Mouse (Mus musculus): ENCODE measurements at regions not wholly inside any gene's neighbourhood (a gene's known extent, or its start where the extent isn't known, plus 50 kb on each side); places are given as distances from the start of the nearest gene placed in this dataset.
"Not testable (repeated sequence)": the region's sequence is repeated elsewhere in the genome, so short reads cannot be mapped to it uniquely, and the experiment has no call there.

DNA sequence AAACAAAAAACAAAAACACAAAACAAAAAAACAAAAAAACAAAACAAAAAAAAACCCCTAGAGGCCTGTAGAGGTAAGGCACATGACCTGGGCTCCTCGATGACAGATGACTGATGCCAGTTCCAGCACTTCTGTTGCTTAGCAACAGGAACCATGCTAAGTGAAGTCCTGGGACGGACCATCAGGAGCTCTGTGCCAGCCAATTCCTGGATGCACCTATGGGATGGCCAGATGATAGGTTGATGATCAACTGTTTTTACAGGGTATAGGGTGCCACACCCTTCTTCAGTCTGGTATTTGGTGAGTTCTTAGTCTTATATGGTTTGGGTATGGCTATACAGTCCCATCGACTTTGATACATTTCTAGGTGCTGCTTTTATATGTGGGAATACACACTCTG is 209.9 kb downstream of the Med10 start:
- no peak for DNase-seq

DNA sequence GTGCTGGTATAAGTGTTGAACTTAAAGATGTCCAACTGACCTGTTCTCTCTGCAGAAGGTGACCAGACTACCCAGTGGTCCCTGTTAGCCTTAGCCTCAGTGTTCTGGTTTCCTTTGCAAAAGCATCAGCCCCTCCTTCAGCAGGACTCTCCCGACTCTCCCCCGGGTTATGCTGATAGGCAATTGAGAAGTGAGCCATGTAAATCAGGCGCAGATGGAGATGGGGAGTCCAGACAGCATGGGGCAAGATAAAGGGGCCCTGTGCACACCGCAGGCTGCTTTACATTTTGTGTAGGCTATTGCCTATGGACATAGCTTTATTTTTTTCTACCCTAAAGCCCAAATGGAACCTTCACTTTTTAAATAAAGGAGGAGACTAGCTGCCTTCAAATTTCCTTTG is 213.0 kb downstream of the Med10 start:
- no peak for DNase-seq

DNA sequence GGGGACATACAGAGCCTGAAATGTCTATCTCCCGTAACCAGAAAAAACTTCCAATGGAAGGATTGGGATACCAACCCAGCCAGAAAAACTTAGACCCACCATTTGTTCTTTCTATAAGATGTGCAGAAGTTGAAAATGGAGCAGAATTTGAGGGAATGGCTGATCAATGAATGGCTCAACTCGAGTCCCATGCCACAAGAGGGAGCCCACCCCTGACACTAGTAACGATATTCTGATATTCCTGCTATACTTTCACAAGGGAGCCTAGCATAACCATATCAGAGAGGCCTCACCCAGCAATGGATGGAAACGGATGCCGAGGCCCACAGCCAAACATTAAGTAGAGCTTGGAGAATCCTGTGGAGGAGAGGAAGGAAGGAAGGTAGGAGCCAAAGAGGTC is 215.3 kb downstream of the Med10 start:
- DNase-seq: peak in 1 of 2 experiments; percentile 4

DNA sequence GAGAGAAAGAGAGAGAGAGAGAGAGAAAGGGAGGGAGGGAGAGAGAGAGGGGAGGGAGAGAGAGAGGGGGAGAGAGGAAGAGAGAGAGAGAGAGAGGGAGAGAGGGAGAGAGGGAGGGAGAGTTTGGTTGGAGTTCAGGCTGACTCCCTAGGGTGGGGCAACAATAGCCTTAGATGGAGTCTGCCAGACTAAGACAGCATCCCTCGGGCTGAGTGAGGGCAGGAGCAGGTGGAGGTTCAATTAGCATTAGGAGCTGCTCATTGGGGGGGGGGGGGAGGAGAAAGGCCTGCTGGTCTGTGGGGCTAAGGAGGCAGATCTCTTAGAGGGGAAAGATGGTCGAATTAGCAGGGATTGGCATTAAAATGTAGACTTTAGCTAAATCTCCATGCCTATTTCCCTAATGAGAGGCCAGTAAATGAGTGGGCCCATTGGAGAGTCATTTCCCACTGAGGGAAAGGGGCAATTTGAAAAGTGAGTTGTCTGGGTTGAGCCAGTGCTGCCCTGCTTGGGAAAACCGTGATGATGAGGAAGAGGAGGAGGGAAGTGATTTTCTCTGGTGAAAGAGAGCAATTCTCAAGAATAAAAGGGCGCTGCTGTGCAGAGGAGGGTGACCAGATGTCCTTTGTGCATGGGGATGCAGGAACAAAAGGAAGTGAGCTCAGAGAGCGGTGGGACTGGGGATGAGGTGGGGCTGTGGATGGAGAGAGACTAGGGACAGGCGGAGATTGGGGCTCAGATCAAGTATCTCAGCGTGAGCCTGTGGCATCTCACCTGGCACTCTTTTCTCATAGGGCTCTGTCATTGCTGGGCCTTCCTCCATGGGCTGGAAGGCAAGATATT is 218.0 kb downstream of the Med10 start:
- DNase-seq: no peak

- no peak for DNase-seq
These were observed 231.1 kb downstream of the Med10 start for GRCm38 (mm10) chr13:70033249-70033648.

DNA sequence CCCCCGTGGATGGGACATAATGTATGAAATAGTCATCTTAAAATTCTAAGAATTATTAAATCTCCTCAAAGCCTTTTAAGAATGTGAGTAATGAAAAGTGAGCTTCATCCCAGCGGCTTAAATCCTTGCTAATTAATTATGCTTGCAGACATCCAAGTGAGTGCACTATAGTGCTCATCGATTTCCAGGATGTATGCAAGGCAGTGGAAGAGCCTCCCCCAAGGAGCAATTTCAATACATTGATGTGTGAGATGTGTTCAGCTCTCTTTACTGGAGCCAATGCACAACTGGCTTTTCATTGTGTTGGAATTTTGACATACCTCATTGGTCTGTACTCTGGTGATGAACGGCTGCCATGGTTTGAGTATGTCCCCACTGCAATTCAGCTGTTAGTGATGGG is 231.6 kb downstream of the Med10 start:
- DNase-seq: no peak

DNA sequence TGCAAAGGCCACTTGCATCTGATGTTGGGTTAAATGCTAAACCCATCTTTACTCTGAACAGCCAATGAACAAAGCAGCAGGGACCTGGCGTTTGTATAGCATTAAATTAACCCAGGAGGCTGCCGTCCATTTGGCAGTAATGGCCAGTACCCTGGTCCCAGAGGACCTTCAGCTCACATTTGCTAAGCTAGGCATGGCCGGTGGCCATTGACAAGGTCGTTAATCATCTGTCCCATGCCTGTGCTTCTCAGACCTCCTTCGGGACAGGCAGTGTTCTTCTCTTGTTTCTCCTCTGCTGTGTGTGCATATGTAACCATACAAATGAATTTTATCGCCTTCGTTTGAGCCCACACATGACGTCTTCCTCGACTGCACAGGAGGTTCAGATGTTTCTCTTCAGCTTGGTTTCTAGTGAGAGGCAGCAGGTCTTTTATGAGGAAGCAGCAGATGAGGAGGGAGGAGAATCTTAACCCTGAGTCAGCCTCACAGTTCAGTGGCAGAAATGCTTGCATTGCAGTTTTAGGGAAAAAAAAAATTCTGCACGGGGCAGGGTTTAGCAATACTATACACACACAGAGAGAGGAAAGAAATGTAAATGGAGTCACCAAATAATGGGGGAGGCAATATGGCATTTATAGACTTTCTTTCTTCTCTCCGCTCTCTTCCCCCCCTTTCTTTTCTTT is 235.9 kb downstream of the Med10 start:
- peak in 1 of 2 experiments; percentile 4 for DNase-seq

GRCm38 (mm10) chr13:70057920-70058319 is 255.7 kb downstream of the Med10 start:
- DNase-seq: no peak

- no peak for DNase-seq
These were observed 259.3 kb downstream of the Med10 start for GRCm38 (mm10) chr13:70061363-70061945.

DNA sequence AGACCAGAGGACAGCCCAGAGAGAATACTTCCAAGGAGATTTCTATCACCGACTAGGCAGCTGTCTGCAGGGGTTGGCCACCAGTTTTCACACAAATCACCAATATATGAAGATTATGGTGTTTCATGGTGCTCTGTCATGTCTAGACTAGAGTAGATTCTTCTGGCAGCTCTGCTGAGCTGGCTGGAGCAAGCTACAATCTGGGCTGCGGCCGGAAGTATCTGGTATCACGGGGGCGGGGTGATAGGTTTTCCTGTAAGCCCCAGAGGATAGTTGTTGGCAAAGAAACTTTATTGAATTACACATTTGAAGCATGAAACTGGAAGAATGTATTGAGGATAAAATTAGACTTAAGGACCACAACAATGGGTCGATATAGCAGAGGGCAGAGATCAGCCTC is 271.5 kb downstream of the Med10 start:
- DNase-seq: no peak

DNA sequence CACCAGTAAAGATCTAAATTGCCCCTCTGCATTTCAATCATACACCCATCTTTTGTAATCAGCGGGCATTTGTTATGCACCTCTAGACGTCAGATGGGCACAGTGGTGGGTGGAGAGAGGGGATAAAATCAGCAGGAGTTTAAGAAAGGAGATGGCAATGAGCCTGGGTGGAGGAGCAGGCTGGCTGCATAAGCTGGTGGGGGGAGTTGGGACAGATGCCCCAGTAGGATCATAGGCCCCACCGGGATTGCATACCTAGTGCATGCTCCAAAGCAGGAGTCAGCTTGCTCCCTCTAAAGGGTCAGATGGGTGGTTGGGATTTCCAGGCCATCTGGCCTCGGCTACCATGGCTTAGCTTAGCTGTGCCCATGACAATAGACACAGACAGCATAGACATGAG is 273.2 kb downstream of the Med10 start:
- no peak for DNase-seq

- DNase-seq: peak in 1 of 2 experiments; percentile 7
These were observed 278.9 kb downstream of the Med10 start for GRCm38 (mm10) chr13:70081108-70081507.

DNA sequence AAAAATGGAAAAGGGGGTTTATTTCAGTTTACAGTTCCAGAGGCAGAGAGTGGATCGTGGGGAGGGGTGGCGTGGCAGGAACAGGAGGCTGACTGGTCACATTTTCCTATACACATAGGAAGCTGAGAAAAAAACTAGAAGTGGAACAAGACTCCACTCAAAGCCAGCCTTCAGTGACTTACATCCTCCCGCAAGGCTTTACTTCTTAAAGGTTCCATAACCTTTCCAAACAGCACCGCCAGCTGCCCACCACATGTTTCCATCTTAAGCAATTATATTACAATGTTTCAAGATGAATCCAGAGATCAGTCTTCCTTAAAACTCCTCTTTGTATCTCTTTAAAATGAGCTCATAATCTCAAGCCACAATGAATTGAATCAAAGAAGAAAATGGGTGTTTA is 290.7 kb downstream of the Med10 start:
- DNase-seq: no peak

GRCm38 (mm10) chr13:70093970-70094369 is 291.8 kb downstream of the Med10 start:
- no peak for DNase-seq

DNA sequence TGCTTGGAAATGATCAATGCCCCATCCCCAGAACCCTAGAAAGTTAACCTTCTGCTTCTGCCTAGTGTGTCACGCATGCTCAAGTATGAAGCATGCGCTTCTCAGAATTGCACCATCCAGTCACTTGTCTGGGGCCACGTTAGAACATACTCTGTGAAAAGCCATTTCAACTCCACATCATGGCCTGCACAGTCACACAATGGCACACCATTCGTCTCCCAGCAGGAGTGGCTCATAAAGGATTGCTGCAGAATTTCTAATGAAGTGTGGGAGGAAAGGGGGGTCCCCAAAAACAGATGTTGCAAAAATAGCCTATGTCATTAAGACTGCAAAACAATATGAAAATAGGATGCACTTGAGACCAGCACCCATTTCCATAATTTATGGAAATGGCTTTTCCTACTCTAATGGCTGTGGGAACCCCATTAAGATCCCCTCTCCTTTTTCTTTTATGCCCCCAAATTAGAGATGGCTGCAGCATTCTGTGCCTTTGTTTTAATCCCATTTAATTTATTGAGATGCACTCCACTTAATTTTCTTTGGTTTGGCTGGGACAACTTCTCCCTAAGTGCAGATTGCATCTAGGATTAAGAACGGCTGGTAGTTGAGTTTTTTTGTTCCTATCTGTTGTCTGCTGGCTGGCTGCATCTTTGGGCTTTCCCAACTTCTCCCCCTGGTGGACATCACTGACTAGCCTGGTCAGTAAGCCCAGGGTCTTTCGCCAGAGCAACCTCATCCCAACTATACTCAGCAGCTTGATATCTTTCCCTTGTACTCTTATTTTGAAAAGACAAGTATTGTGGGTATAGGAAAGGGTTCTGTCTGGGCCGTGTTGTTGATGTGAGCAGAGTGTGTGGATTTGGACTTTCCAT is 294.5 kb downstream of the Med10 start:
- DNase-seq: no peak

- not testable (repeated sequence) for DNase-seq
These were observed 297.9 kb downstream of the Med10 start for GRCm38 (mm10) chr13:70100091-70100490.

GRCm38 (mm10) chr13:70103021-70103420 is 300.8 kb downstream of the Med10 start:
- DNase-seq: no peak

DNA sequence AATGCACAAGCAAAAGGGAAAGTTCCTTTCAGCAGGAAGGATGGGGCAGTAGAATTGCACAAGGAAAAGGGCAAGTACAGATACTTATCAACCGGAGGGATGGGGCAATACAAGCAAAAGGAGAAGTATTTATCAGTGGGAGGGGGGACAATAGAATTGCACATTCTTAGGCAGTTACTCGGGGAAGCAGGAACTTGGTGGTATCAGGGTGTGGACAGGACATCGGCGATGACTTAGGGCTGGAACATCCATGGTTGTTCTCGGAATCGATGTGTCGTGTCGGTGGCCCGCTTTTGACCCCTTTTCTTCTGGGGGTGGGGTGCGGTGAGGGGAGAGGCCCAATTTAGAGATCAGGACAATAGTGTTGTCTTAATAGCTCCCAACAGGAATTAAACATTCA is 301.3 kb downstream of the Med10 start:
- not testable (repeated sequence) for DNase-seq

- no peak for DNase-seq
These were observed 301.7 kb downstream of the Med10 start for GRCm38 (mm10) chr13:70103903-70104302.

GRCm38 (mm10) chr13:70115576-70115975 is 313.4 kb downstream of the Med10 start:
- DNase-seq: no peak

DNA sequence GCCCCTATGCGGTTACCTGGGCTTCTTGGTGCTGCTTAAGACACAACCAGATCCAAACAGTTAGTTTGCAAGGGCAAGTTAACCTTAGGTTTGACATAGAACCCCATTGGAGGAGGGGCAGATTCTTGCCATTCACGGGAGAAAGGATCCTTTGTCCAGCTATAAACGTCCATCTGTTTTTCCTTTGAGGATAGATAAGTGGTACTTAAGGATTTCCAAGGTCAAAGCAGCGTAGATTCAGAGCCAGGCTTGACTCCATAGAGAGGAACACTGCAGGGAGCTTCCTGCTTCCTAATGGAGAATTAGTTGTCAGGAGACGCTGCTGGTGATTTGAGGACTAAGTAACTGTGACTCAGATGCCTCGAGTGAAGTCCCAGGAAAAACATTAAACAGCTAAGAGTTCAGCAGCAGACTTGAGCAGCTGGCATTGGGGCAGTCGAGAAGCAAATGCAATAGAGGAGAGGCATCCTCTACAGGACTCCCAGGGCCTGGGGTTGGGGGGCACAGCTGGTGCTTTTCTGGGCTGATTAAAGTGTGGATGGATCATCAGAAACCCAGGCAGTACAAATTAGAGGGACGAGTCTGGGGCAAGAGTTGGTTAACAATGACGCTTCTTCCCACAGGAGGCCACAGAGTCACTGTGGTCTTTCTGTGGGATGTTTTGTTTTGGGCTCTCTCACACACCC is 322.8 kb downstream of the Med10 start:
- DNase-seq: no peak

- no peak for DNase-seq
These were observed 325.1 kb downstream of the Med10 start for GRCm38 (mm10) chr13:70127310-70127709.
